Mouse (Mus musculus) small intestine, adult 2 months (tissue): ENCODE measurements around the gene Caskin1. TPM values are rescaled to one million over a fixed set of nuclear protein-coding genes. Genes with fewer than 3 reads are reported as not detected.

Source experiments
- H3K27ac ChIP-seq: fragments of 200-500 bp; 2 replicates; pipeline ENCODE4 v1.5.1; 2012; ENCODE audit warnings: low read depth, low read length, control low read depth, inconsistent platforms; ENCODE audit not compliant: insufficient read depth
- H3K27me3 ChIP-seq: fragments of 200-500 bp; 2 replicates; pipeline ENCODE4 v1.6.1; 2012; ENCODE audit warnings: mild to moderate bottlenecking, moderate library complexity, low read length, inconsistent platforms; ENCODE audit not compliant: control insufficient read depth, insufficient read depth
- H3K36me3 ChIP-seq: fragments of 200-500 bp; 2 replicates; pipeline ENCODE4 v1.6.1; 2012; ENCODE audit warnings: mild to moderate bottlenecking, low read length, control low read depth, inconsistent platforms; ENCODE audit not compliant: control insufficient read depth, insufficient read depth
- H3K4me1 ChIP-seq: fragments of 200-500 bp; 2 replicates; pipeline ENCODE4 v1.6.1; 2012; ENCODE audit warnings: low read length, inconsistent platforms, mixed read lengths; ENCODE audit not compliant: control insufficient read depth, insufficient read depth, insufficient read length
- H3K4me3 ChIP-seq: fragments of 200-500 bp; 2 replicates; pipeline ENCODE4 v1.5.1; 2012; ENCODE audit warnings: low read depth, mild to moderate bottlenecking, control low read depth, inconsistent platforms, low read length, moderate library complexity
- CTCF ChIP-seq: fragments of 200-500 bp; IDR thresholded peaks from 2 replicates; pipeline ENCODE4 v1.5.1; 2012; ENCODE audit warnings: low read depth, mild to moderate bottlenecking, control low read depth, inconsistent platforms, low read length, moderate library complexity, mixed read lengths; ENCODE audit not compliant: insufficient replicate concordance, insufficient read length; ENCODE audit errors: extremely low read depth
- POLR2A ChIP-seq: fragments of 200-500 bp; IDR thresholded peaks from 2 replicates; pipeline ENCODE4 v1.6.1; 2012; ENCODE audit warnings: low read depth, mild to moderate bottlenecking, control low read depth, inconsistent platforms, low read length, moderate library complexity
- WGBS: fragments of 180-500 bp; shearing (Covaris S2); methylation state at CpG from one replicate; pipeline ENCODE4 v1.1.7; 2018; 5-methylcytosine and 5-hydroxymethylcytosine counted together
- polyA plus RNA-seq: library from polyadenylated mRNA; depleted of rRNA; stranded (reverse); fragments of >200 nt; gene quantifications from 2 replicates; pipeline ENCODE4 v1.2.3, GENCODE M21; 2012

The Caskin1 gene
- polyA plus RNA-seq, 1 experiment = 0.77 TPM

GRCm38 (mm10) chr17:24528560-24528918 lies 40.1 kb downstream of the Caskin1 start:
- TF ChIP-seq POLR2A (no peak), CTCF (no peak)
- WGBS = under 1% methylated on average over 8 of the region's 8 CpGs
- H3K4me1 ChIP-seq = peaks cover 14% of the 10 kb centered on the region
- no peaks in the 10 kb centered on the region for H3K27me3 ChIP-seq
- H3K27ac ChIP-seq = peak overlapping the region; percentile 77
- peak overlapping the region; percentile 68 for H3K4me3 ChIP-seq
- H3K36me3 ChIP-seq = peaks cover 8% of the 10 kb centered on the region

- 2% methylated on average over 4 of the region's 4 CpGs for WGBS
- H3K36me3 ChIP-seq = peaks cover 8% of the 10 kb centered on the region
- TF ChIP-seq POLR2A = no peak
- TF ChIP-seq CTCF = peak; percentile 79; the same call in 1 of the 2 replicates
- H3K27me3 ChIP-seq = no peaks in the 10 kb centered on the region
- peak overlapping the region; percentile 52 for H3K4me3 ChIP-seq
- H3K27ac ChIP-seq = peak overlapping the region; percentile 77; the same call in 1 of the 2 replicates
- H3K4me1 ChIP-seq = peaks cover 14% of the 10 kb centered on the region
Observed at GRCm38 (mm10) chr17:24529007-24529451, 40.6 kb downstream of the Caskin1 start.

- H3K27me3 ChIP-seq = no peaks in the 10 kb centered on the region
- H3K4me1 ChIP-seq = peaks cover 14% of the 10 kb centered on the region
- peaks cover 8% of the 10 kb centered on the region for H3K36me3 ChIP-seq
- no peak overlapping the region for H3K27ac ChIP-seq
- no peak for TF ChIP-seq POLR2A
- no peak for TF ChIP-seq CTCF
- WGBS = 23% methylated on average over 5 of the region's 5 CpGs
- peak overlapping the region; percentile 52 for H3K4me3 ChIP-seq
Observed at GRCm38 (mm10) chr17:24529883-24530282, 41.5 kb downstream of the Caskin1 start.

GRCm38 (mm10) chr17:24530361-24531050 lies 42.1 kb downstream of the Caskin1 start:
- 49% methylated on average over 8 of the region's 8 CpGs for WGBS
- H3K36me3 ChIP-seq = peaks cover 8% of the 10 kb centered on the region
- TF ChIP-seq POLR2A = no peak
- no peak for TF ChIP-seq CTCF
- H3K4me1 ChIP-seq = peaks cover 14% of the 10 kb centered on the region
- H3K27me3 ChIP-seq = no peaks in the 10 kb centered on the region
- no peak overlapping the region for H3K4me3 ChIP-seq
- no peak overlapping the region for H3K27ac ChIP-seq

- H3K4me3 ChIP-seq = no peak overlapping the region
- H3K27ac ChIP-seq = no peak overlapping the region
- no peaks in the 10 kb centered on the region for H3K27me3 ChIP-seq
- peaks cover 14% of the 10 kb centered on the region for H3K4me1 ChIP-seq
- peaks cover 7% of the 10 kb centered on the region for H3K36me3 ChIP-seq
- 64% methylated on average over 3 of the region's 3 CpGs for WGBS
- TF ChIP-seq CTCF (no peak), POLR2A (no peak)
Observed at GRCm38 (mm10) chr17:24531064-24531463, 42.7 kb downstream of the Caskin1 start.

GRCm38 (mm10) chr17:24532045-24532444 lies 43.6 kb downstream of the Caskin1 start:
- no peak overlapping the region for H3K4me3 ChIP-seq
- peaks cover 14% of the 10 kb centered on the region for H3K4me1 ChIP-seq
- no peaks in the 10 kb centered on the region for H3K27me3 ChIP-seq
- H3K36me3 ChIP-seq = peaks cover 7% of the 10 kb centered on the region
- no peak overlapping the region for H3K27ac ChIP-seq
- 78% methylated on average over 7 of the region's 7 CpGs for WGBS
- no peak for TF ChIP-seq POLR2A
- no peak for TF ChIP-seq CTCF

GRCm38 (mm10) chr17:24533099-24533992 lies 44.9 kb downstream of the Caskin1 start:
- TF ChIP-seq POLR2A = no peak
- TF ChIP-seq CTCF = no peak
- H3K36me3 ChIP-seq = peaks cover 7% of the 10 kb centered on the region
- peak overlapping the region; percentile 57 for H3K4me3 ChIP-seq
- WGBS = 16% methylated on average over 53 of the region's 53 CpGs
- no peaks in the 10 kb centered on the region for H3K27me3 ChIP-seq
- H3K27ac ChIP-seq = no peak overlapping the region
- peaks cover 18% of the 10 kb centered on the region for H3K4me1 ChIP-seq
